Mouse (Mus musculus): ENCODE data around the gene 1700011L22Rik. TPM values are rescaled to one million over a fixed set of nuclear protein-coding genes. Genes with fewer than 3 reads are reported as not detected.

Gene 1700011L22Rik
- polyA plus RNA-seq, 1 experiment from 2014 or later = not detected

DNA sequence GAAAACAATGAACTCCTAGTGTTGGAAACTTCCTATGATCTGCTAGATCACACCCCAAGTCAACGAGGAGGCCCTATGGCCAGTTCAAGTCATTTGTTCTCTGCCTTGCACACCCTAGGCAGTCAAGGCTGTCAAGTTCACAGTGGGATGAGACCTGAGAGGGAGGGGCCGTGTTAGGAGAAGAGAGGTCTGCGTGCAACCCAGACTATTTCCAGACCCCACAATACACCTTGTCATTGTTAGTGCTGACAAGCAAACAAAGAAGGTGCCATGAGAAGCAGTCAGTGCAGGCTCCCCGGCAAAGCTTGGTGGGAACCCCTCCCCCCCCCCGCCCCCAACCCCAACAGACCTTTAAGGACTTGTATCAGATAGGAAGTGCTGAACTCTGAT lies 25.6 kb downstream of the 1700011L22Rik start:
- WGBS = 60% methylated on average over 5 of the region's 5 CpGs
- peaks cover 8% of the 10 kb centered on the region; the same call in 1 of the 2 replicates for H3K4me1 ChIP-seq (ENCODE audit: insufficient read depth, low read length)
- H3K27me3 ChIP-seq (ENCODE audit: insufficient read depth, low read length) = no peaks in the 10 kb centered on the region
- no peaks in the 10 kb centered on the region for H3K9me3 ChIP-seq (ENCODE audit: low read length)
- no peak overlapping the region for H3K27ac ChIP-seq (ENCODE audit: low read length)
- no peak overlapping the region for H3K9ac ChIP-seq (replicated peaks; ENCODE audit: low read length)
- H3K4me2 ChIP-seq (replicated peaks; ENCODE audit: low read depth, low read length) = no peak overlapping the region
- ATAC-seq (ENCODE audit: low FRiP score, low TSS enrichment) = no peak
- no peaks in the 10 kb centered on the region for H3K36me3 ChIP-seq (ENCODE audit: insufficient read depth, low read length)
- H3K4me3 ChIP-seq (ENCODE audit: low read length) = no peak overlapping the region

DNA sequence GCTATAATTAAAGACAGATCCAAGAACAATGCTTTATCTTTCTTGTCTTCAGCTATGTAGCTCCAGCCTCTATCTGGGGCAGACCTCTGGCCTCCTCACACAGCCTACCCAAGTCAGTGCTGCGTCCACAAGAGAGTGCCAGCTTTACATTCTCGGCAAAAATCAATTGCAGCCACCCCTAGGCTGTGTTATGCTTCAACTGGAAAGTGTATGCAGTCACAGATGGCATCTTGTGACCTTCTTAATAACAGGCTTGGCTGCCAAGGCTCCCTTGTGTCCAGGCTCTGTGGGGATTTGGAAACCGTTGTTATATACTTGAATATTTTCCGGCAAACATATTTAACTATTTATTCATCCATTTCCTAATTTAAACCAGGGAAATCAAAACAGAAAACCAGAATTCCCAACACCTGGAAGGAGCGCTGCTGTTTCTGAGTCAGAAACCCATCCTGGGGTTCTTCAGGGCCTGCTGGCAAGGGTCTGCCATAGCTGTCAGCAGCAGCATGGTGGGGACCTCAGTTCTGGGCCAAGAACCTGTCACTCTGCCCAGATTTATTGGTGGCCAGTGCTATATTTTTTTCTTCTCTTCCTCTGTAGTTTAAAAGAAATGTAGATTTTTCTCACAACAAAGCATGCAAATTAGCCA lies 26.1 kb downstream of the 1700011L22Rik start:
- no peak overlapping the region for H3K27ac ChIP-seq (ENCODE audit: low read length)
- H3K4me2 ChIP-seq (replicated peaks; ENCODE audit: low read depth, low read length) = no peak overlapping the region
- no peaks in the 10 kb centered on the region for H3K27me3 ChIP-seq (ENCODE audit: insufficient read depth, low read length)
- H3K4me3 ChIP-seq (ENCODE audit: low read length) = no peak overlapping the region
- H3K9me3 ChIP-seq (ENCODE audit: low read length) = no peaks in the 10 kb centered on the region
- no peak for ATAC-seq (ENCODE audit: low FRiP score, low TSS enrichment)
- WGBS = 59% methylated on average over 5 of the region's 5 CpGs
- no peak overlapping the region for H3K9ac ChIP-seq (replicated peaks; ENCODE audit: low read length)
- no peaks in the 10 kb centered on the region for H3K36me3 ChIP-seq (ENCODE audit: insufficient read depth, low read length)
- peaks cover 8% of the 10 kb centered on the region; the same call in 1 of the 2 replicates for H3K4me1 ChIP-seq (ENCODE audit: insufficient read depth, low read length)

- H3K4me2 ChIP-seq (replicated peaks; ENCODE audit: low read depth, low read length) = no peak overlapping the region
- ATAC-seq (ENCODE audit: low FRiP score, low TSS enrichment) = no peak
- no peaks in the 10 kb centered on the region for H3K36me3 ChIP-seq (ENCODE audit: insufficient read depth, low read length)
- 53% methylated on average over 9 of the region's 9 CpGs for WGBS
- H3K27ac ChIP-seq (ENCODE audit: low read length) = no peak overlapping the region
- no peak overlapping the region for H3K9ac ChIP-seq (replicated peaks; ENCODE audit: low read length)
- H3K4me1 ChIP-seq (ENCODE audit: insufficient read depth, low read length) = peaks cover 24% of the 10 kb centered on the region
- no peaks in the 10 kb centered on the region for H3K9me3 ChIP-seq (ENCODE audit: low read length)
- H3K27me3 ChIP-seq (ENCODE audit: insufficient read depth, low read length) = no peaks in the 10 kb centered on the region
- no peak overlapping the region for H3K4me3 ChIP-seq (ENCODE audit: low read length)
These were observed 36.7 kb downstream of the 1700011L22Rik start for GRCm38 (mm10) chr8:79211630-79212029.

DNA sequence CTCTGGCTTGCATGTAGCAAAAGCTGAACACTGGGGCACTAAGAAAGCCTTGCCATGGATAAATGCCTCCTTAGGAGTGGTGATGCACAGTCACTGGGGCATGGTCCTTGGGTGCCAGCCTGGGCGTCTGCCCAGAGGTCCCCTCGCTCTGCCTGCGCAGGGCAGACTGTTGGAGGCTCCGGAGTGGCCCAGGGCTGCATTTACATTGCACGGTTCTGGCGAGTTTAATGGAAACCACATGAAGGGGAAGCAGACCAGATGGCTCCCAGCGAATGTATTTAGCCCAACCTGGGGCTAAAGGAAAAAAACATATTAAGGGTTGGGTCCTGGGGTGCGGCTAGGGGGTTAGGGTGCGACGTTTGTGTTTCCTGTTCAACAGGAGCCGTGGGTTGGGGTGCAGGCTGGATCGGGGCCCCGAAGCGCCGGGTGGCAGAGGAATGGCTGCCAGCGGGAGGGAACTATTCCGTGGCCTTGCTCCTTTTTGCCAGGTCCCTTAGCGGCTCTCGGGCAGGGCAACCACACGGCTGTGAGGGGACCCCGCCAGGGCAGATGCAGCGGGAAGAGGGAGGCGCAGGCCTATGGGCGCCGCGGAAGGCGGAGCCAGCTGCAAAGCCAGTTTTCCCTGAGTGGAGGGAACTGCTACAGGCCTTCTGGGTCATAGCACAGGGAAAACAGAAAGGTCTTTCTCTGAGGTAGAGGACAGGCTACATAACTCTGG lies 38.6 kb downstream of the 1700011L22Rik start:
- peak overlapping the region; percentile 62 for H3K9ac ChIP-seq (replicated peaks; ENCODE audit: low read length)
- H3K4me2 ChIP-seq (replicated peaks; ENCODE audit: low read depth, low read length) = peak overlapping the region; percentile 54
- 5% methylated on average over 27 of the region's 27 CpGs for WGBS
- H3K27me3 ChIP-seq (ENCODE audit: insufficient read depth, low read length) = no peaks in the 10 kb centered on the region
- no peaks in the 10 kb centered on the region for H3K36me3 ChIP-seq (ENCODE audit: insufficient read depth, low read length)
- H3K27ac ChIP-seq (ENCODE audit: low read length) = peak overlapping the region; percentile 87
- peak overlapping the region; percentile 30 for H3K4me3 ChIP-seq (ENCODE audit: low read length)
- H3K4me1 ChIP-seq (ENCODE audit: insufficient read depth, low read length) = peaks cover 24% of the 10 kb centered on the region
- peak; percentile 82 for ATAC-seq (ENCODE audit: low FRiP score, low TSS enrichment)
- H3K9me3 ChIP-seq (ENCODE audit: low read length) = no peaks in the 10 kb centered on the region

DNA sequence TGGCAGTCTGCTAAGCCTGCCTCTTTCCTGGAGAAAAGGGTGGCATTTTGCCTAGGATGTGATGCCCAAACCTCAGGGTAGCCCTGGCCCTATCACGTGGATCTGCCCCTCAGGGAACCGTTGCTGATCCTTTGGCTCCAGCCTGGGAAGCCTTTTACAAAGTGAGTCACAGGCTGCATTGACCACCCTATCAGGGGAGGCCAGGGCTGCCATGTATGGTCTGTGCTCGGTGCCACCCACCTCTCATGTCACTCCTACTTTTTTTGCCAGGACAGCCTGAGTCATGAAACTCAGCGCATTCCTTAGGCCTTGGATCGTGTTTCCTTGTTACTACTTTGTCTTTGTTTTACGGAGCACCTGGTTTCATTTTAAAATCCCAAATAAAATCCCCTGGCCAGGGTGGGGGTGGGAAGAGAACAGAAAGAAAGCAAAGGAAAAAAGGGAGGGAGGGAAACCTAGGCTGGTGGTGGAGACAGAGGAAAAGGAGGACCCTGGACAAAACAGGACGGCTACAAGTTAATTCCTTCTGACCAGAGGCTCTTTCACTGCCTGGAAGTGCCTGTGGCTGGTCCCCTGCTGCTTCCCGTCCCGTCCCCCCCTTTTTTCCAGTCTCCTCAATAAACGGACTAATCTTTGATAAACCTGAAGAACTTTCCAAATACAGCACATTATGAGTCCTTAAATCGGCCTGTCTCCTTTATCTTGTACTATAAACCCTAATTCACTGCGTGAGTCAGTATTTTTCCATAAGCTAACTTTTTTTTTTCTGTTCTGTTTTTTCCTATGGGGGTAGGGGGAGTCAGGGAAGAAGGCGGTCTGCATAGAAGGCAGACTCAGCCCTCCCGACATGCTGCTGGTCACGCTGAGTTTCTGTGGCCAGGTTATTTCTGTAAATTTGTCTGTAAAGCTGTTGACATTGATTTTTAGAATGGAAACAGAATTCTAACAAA lies 39.4 kb downstream of the 1700011L22Rik start:
- Histone ChIP-seq H3K27ac (ENCODE audit: low read length) (peak overlapping the region; percentile 87), H3K9ac (replicated peaks; ENCODE audit: low read length) (peak overlapping the region; percentile 62), H3K9me3 (ENCODE audit: low read length) (no peaks in the 10 kb centered on the region), H3K4me2 (replicated peaks; ENCODE audit: low read depth, low read length) (peak overlapping the region; percentile 54), H3K4me3 (ENCODE audit: low read length) (0 out of 2 replicates have a peak overlapping the region, but pooled peaks have one; percentile 13), H3K4me1 (ENCODE audit: insufficient read depth, low read length) (peaks cover 24% of the 10 kb centered on the region), H3K36me3 (ENCODE audit: insufficient read depth, low read length) (no peaks in the 10 kb centered on the region), H3K27me3 (ENCODE audit: insufficient read depth, low read length) (no peaks in the 10 kb centered on the region)
- 14% methylated on average over 15 of the region's 15 CpGs for WGBS
- ATAC-seq (ENCODE audit: low FRiP score, low TSS enrichment) = peak; percentile 86

GRCm38 (mm10) chr8:79208181-79208580 lies 40.2 kb downstream of the 1700011L22Rik start:
- H3K4me3 ChIP-seq (ENCODE audit: low read length) = no peak overlapping the region
- WGBS = 49% methylated on average over 3 of the region's 3 CpGs
- no peak for ATAC-seq (ENCODE audit: low FRiP score, low TSS enrichment)
- no peaks in the 10 kb centered on the region for H3K36me3 ChIP-seq (ENCODE audit: insufficient read depth, low read length)
- H3K4me2 ChIP-seq (replicated peaks; ENCODE audit: low read depth, low read length) = no peak overlapping the region
- no peaks in the 10 kb centered on the region for H3K9me3 ChIP-seq (ENCODE audit: low read length)
- no peaks in the 10 kb centered on the region for H3K27me3 ChIP-seq (ENCODE audit: insufficient read depth, low read length)
- H3K27ac ChIP-seq (ENCODE audit: low read length) = no peak overlapping the region
- H3K9ac ChIP-seq (replicated peaks; ENCODE audit: low read length) = no peak overlapping the region
- H3K4me1 ChIP-seq (ENCODE audit: insufficient read depth, low read length) = peaks cover 24% of the 10 kb centered on the region

- 80% methylated on average over 4 of the region's 4 CpGs for WGBS
- ATAC-seq (ENCODE audit: low FRiP score, low TSS enrichment) = no peak
- Histone ChIP-seq H3K9me3 (ENCODE audit: low read length) (no peaks in the 10 kb centered on the region), H3K4me1 (ENCODE audit: insufficient read depth, low read length) (peaks cover 24% of the 10 kb centered on the region), H3K9ac (replicated peaks; ENCODE audit: low read length) (no peak overlapping the region), H3K27ac (ENCODE audit: low read length) (no peak overlapping the region), H3K4me2 (replicated peaks; ENCODE audit: low read depth, low read length) (no peak overlapping the region), H3K36me3 (ENCODE audit: insufficient read depth, low read length) (no peaks in the 10 kb centered on the region), H3K4me3 (ENCODE audit: low read length) (no peak overlapping the region), H3K27me3 (ENCODE audit: insufficient read depth, low read length) (no peaks in the 10 kb centered on the region)
These were observed 41.5 kb downstream of the 1700011L22Rik start for GRCm38 (mm10) chr8:79206895-79207294.

DNA sequence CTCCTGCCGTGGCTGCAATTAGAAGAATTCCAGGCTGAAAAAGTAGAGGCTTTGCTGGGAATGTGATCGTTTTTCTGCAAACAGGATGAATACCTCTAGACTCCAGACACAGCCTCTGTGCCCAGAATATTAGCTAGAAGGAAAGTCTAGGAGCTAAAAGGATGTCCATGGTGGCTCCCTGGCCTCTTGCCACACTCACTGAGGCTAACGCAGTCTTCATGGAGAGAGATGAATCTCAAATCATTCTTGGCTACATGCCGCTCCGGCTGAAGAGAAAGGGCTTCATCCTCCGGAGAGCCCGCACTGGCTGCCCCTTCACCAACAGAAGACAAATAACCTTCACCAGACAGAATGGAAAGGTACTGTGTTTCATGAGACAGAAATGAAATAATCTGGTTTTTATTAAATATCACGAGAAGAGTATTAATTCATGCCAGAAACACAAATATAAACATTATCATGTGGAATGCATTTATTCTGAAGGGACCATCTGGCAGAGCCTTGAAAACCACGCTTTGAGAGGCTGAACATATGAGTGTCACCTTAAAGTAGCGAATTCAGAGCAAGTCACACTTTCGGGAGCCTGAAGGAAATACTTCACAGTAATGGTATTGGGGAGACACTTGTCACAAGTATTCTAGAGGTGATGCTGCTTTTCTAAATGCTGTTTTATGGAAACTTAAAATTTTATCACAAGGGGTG lies 46.8 kb downstream of the 1700011L22Rik start:
- H3K4me1 ChIP-seq (ENCODE audit: insufficient read depth, low read length) = no peaks in the 10 kb centered on the region
- 78% methylated on average over 11 of the region's 11 CpGs for WGBS
- ATAC-seq (ENCODE audit: low FRiP score, low TSS enrichment) = no peak

GRCm38 (mm10) chr8:79198675-79199074 lies 49.7 kb downstream of the 1700011L22Rik start:
- WGBS = 72% methylated on average over 3 of the region's 3 CpGs
- no peak overlapping the region for H3K4me2 ChIP-seq (replicated peaks; ENCODE audit: low read depth, low read length)
- no peak overlapping the region for H3K4me3 ChIP-seq (ENCODE audit: low read length)

More for the DNA sequence above, 46.8 kb downstream of the 1700011L22Rik start:
- no peaks in the 10 kb centered on the region for H3K36me3 ChIP-seq (ENCODE audit: insufficient read depth, low read length)
- no peak overlapping the region for H3K4me3 ChIP-seq (ENCODE audit: low read length)
- no peak overlapping the region for H3K27ac ChIP-seq (ENCODE audit: low read length)
- no peak overlapping the region for H3K9ac ChIP-seq (replicated peaks; ENCODE audit: low read length)
- H3K9me3 ChIP-seq (ENCODE audit: low read length) = no peaks in the 10 kb centered on the region
- H3K27me3 ChIP-seq (ENCODE audit: insufficient read depth, low read length) = no peaks in the 10 kb centered on the region
- H3K4me2 ChIP-seq (replicated peaks; ENCODE audit: low read depth, low read length) = no peak overlapping the region

More at GRCm38 (mm10) chr8:79198675-79199074, 49.7 kb downstream of the 1700011L22Rik start:
- no peaks in the 10 kb centered on the region for H3K36me3 ChIP-seq (ENCODE audit: insufficient read depth, low read length)
- no peak overlapping the region for H3K27ac ChIP-seq (ENCODE audit: low read length)
- no peaks in the 10 kb centered on the region for H3K4me1 ChIP-seq (ENCODE audit: insufficient read depth, low read length)
- no peak for ATAC-seq (ENCODE audit: low FRiP score, low TSS enrichment)
- no peak overlapping the region for H3K9ac ChIP-seq (replicated peaks; ENCODE audit: low read length)
- H3K27me3 ChIP-seq (ENCODE audit: insufficient read depth, low read length) = no peaks in the 10 kb centered on the region
- H3K9me3 ChIP-seq (ENCODE audit: low read length) = no peaks in the 10 kb centered on the region
